Mouse (Mus musculus) lung, embryonic 14.5 days (tissue): Measurements from ENCODE around the gene Mfrp. TPM values are rescaled to one million over a fixed set of nuclear protein-coding genes. Genes with fewer than 3 reads are reported as not detected.

Experiments
- ATAC-seq: fragments of 200-750 bp; cut with Nextera tagmentation; 2 replicates; pipeline ENCODE4 v1.8.0; 2017; ENCODE audit warnings: mild to moderate bottlenecking, moderate TSS enrichment, moderate library complexity; ENCODE audit not compliant: insufficient read depth
- DNase-seq: peaks from one replicate; pipeline ENCODE4 v3.0.0-alpha.2; 2015
- H3K27ac ChIP-seq: fragments of 300-500 bp; sonication (generic); 2 replicates; pipeline ENCODE4 v1.5.1; 2014; ENCODE audit warnings: low read depth, mild to moderate bottlenecking, moderate library complexity
- H3K27me3 ChIP-seq: fragments of 300-500 bp; sonication (generic); 2 replicates; pipeline ENCODE4 v1.6.1; 2014; ENCODE audit warnings: low read length, control low read depth; ENCODE audit not compliant: insufficient read depth
- H3K36me3 ChIP-seq: fragments of 300-500 bp; sonication (generic); 2 replicates; pipeline ENCODE4 v1.6.1; 2014; ENCODE audit warnings: control low read depth; ENCODE audit not compliant: insufficient read depth
- H3K4me1 ChIP-seq: fragments of 300-500 bp; sonication (generic); 2 replicates; pipeline ENCODE4 v1.6.1; 2014; ENCODE audit warnings: antibody characterized with exemption, control low read depth; ENCODE audit not compliant: insufficient read depth
- H3K4me2 ChIP-seq: fragments of 300-500 bp; sonication (generic); 2 replicates; pipeline ENCODE4 v1.6.1; 2014; ENCODE audit warnings: mild to moderate bottlenecking
- H3K4me3 ChIP-seq: fragments of 300-500 bp; sonication (generic); 2 replicates; pipeline ENCODE4 v1.5.1; 2014; ENCODE audit warnings: low read depth, low read length
- H3K9ac ChIP-seq: fragments of 300-500 bp; sonication (generic); 2 replicates; pipeline ENCODE4 v1.6.1; 2014
- H3K9me3 ChIP-seq: fragments of 300-500 bp; sonication (generic); 2 replicates; pipeline ENCODE4 v1.6.1; 2016; ENCODE audit warnings: low read depth, low read length, control low read depth
- CTCF ChIP-seq: IDR thresholded peaks from 2 replicates; pipeline ENCODE4 v1.5.1; 2016; ENCODE audit warnings: antibody characterized with exemption, low read depth
- WGBS: fragments of 180-500 bp; shearing (Covaris S2); extraction: QIAGEN DNeasy Blood & Tissue Kit; methylation state at CpG from one replicate; pipeline ENCODE4 v1.1.7; 2014; 5-methylcytosine and 5-hydroxymethylcytosine counted together
- polyA plus RNA-seq: library from polyadenylated mRNA; unstranded; fragments of >200 nt; fragmentation: Nextera tagmentation; extraction: Ambion mirVana; gene quantifications from 2 replicates; pipeline ENCODE4 v1.2.1, GENCODE M21; 2014

The Mfrp gene
- polyA plus RNA-seq, 1 experiment from 2014 or later, result 0.07 TPM

- 80% methylated on average over 6 of the region's 6 CpGs for WGBS
- ATAC-seq, result no peak
- Histone ChIP-seq H3K9me3 (no peaks in the 10 kb centered on the region), H3K4me2 (no peak overlapping the region), H3K4me3 (no peak overlapping the region), H3K9ac (no peak overlapping the region), H3K27me3 (no peaks in the 10 kb centered on the region), H3K4me1 (0 out of 2 replicates have a peak, but pooled peaks cover 10% of the 10 kb centered on the region), H3K27ac (no peak overlapping the region), H3K36me3 (no peaks in the 10 kb centered on the region)
- DNase-seq, result no peak
- TF ChIP-seq CTCF, result no peak
These were observed 33.6 kb upstream of the Mfrp start for GRCm38 (mm10) chr9:44067960-44068330.

- Histone ChIP-seq H3K27me3 (no peaks in the 10 kb centered on the region), H3K9ac (no peak overlapping the region), H3K36me3 (no peaks in the 10 kb centered on the region), H3K4me3 (no peak overlapping the region), H3K9me3 (no peaks in the 10 kb centered on the region), H3K27ac (no peak overlapping the region), H3K4me2 (no peak overlapping the region), H3K4me1 (0 out of 2 replicates have a peak, but pooled peaks cover 10% of the 10 kb centered on the region)
- no peak for TF ChIP-seq CTCF
- WGBS, result 8% methylated on average over 7 of the region's 7 CpGs
- DNase-seq, result no peak
- ATAC-seq, result no peak
These were observed 32.3 kb upstream of the Mfrp start for GRCm38 (mm10) chr9:44069252-44069651.

GRCm38 (mm10) chr9:44070113-44070843 is 31.3 kb upstream of the Mfrp start:
- Histone ChIP-seq H3K4me2 (no peak overlapping the region; the same call in 1 of the 2 replicates), H3K36me3 (no peaks in the 10 kb centered on the region), H3K9ac (no peak overlapping the region), H3K4me3 (no peak overlapping the region), H3K9me3 (no peaks in the 10 kb centered on the region), H3K4me1 (0 out of 2 replicates have a peak, but pooled peaks cover 10% of the 10 kb centered on the region), H3K27me3 (no peaks in the 10 kb centered on the region), H3K27ac (no peak overlapping the region)
- ATAC-seq (no peak), DNase-seq (no peak)
- WGBS, result 49% methylated on average over 14 of the region's 14 CpGs
- TF ChIP-seq CTCF, result no peak

GRCm38 (mm10) chr9:44070844-44071231 is 30.7 kb upstream of the Mfrp start:
- no peak overlapping the region for H3K27ac ChIP-seq
- WGBS, result 36% methylated on average over 8 of the region's 8 CpGs
- H3K9me3 ChIP-seq, result no peaks in the 10 kb centered on the region
- H3K4me1 ChIP-seq, result 0 out of 2 replicates have a peak, but pooled peaks cover 10% of the 10 kb centered on the region
- ATAC-seq (no peak), DNase-seq (no peak)
- H3K4me3 ChIP-seq, result no peak overlapping the region
- no peaks in the 10 kb centered on the region for H3K27me3 ChIP-seq
- no peak overlapping the region for H3K9ac ChIP-seq
- TF ChIP-seq CTCF, result no peak
- no peaks in the 10 kb centered on the region for H3K36me3 ChIP-seq
- no peak overlapping the region; the same call in 1 of the 2 replicates for H3K4me2 ChIP-seq

GRCm38 (mm10) chr9:44071914-44072598 is 29.5 kb upstream of the Mfrp start:
- H3K27me3 ChIP-seq, result no peaks in the 10 kb centered on the region
- H3K4me2 ChIP-seq, result no peak overlapping the region
- ATAC-seq (no peak; the same call in 1 of the 2 replicates), DNase-seq (peak; percentile 35)
- WGBS, result 33% methylated on average over 11 of the region's 11 CpGs
- no peak overlapping the region for H3K4me3 ChIP-seq
- 0 out of 2 replicates have a peak, but pooled peaks cover 8% of the 10 kb centered on the region for H3K4me1 ChIP-seq
- no peaks in the 10 kb centered on the region for H3K36me3 ChIP-seq
- H3K9ac ChIP-seq, result peak overlapping the region; percentile 3; the same call in 1 of the 2 replicates
- H3K27ac ChIP-seq, result no peak overlapping the region
- TF ChIP-seq CTCF, result no peak
- no peaks in the 10 kb centered on the region for H3K9me3 ChIP-seq

GRCm38 (mm10) chr9:44072599-44072915 is 29.0 kb upstream of the Mfrp start:
- 0 out of 2 replicates have a peak, but pooled peaks cover 5% of the 10 kb centered on the region for H3K4me1 ChIP-seq
- H3K4me3 ChIP-seq, result no peak overlapping the region
- H3K27me3 ChIP-seq, result no peaks in the 10 kb centered on the region
- no peak overlapping the region; the same call in 1 of the 2 replicates for H3K9ac ChIP-seq
- H3K4me2 ChIP-seq, result no peak overlapping the region
- 20% methylated on average over 4 of the region's 4 CpGs for WGBS
- H3K36me3 ChIP-seq, result no peaks in the 10 kb centered on the region
- ATAC-seq, result no peak
- H3K9me3 ChIP-seq, result no peaks in the 10 kb centered on the region
- DNase-seq, result no peak
- no peak for TF ChIP-seq CTCF
- no peak overlapping the region for H3K27ac ChIP-seq

GRCm38 (mm10) chr9:44073115-44073514 is 28.4 kb upstream of the Mfrp start:
- ATAC-seq, result no peak
- no peaks in the 10 kb centered on the region for H3K27me3 ChIP-seq
- H3K27ac ChIP-seq, result no peak overlapping the region
- 68% methylated on average over 5 of the region's 5 CpGs for WGBS
- H3K9ac ChIP-seq, result 0 out of 2 replicates have a peak overlapping the region, but pooled peaks have one; percentile 6
- TF ChIP-seq CTCF, result no peak
- no peaks in the 10 kb centered on the region for H3K36me3 ChIP-seq
- no peaks in the 10 kb centered on the region for H3K9me3 ChIP-seq
- no peak overlapping the region for H3K4me2 ChIP-seq
- H3K4me3 ChIP-seq, result no peak overlapping the region
- DNase-seq, result no peak
- H3K4me1 ChIP-seq, result 0 out of 2 replicates have a peak, but pooled peaks cover 5% of the 10 kb centered on the region
